Mouse (Mus musculus) heart, embryonic 14.5 days (tissue): ENCODE results near the gene Prkci. TPM values are rescaled to one million over a fixed set of nuclear protein-coding genes. Genes with fewer than 3 reads are reported as not detected.

Source experiments
- ATAC-seq: fragments of 200-750 bp; cut with Nextera tagmentation; 2 replicates; pipeline ENCODE4 v1.8.0; 2017; ENCODE audit warnings: low read depth, moderate TSS enrichment; ENCODE audit not compliant: insufficient number of reproducible peaks, insufficient read depth, low FRiP score
- H3K27ac ChIP-seq, 2 experiments: fragments of 200-500 bp in 1 of 2; fragments of 300-500 bp in 1 of 2; sonication (generic) in 1 of 2; replicated peaks in 1 of 2; 2 replicates each; pipeline ENCODE4 v1.5.1; 2012 to 2014; ENCODE audit warnings: low read depth in 2 of 2, low read length in 2 of 2, control low read depth in 1 of 2, mild to moderate bottlenecking in 1 of 2, mixed read lengths in 1 of 2; ENCODE audit not compliant: control insufficient read depth in 1 of 2, insufficient read depth in 1 of 2
- H3K27me3 ChIP-seq: fragments of 300-500 bp; sonication (generic); 2 replicates; pipeline ENCODE4 v1.6.1; 2014; ENCODE audit warnings: mild to moderate bottlenecking, low read length, control low read depth; ENCODE audit not compliant: control insufficient read depth, insufficient read depth
- H3K36me3 ChIP-seq: fragments of 300-500 bp; sonication (generic); 2 replicates; pipeline ENCODE4 v1.6.1; 2014; ENCODE audit warnings: mild to moderate bottlenecking, control low read depth, low read length, mixed read lengths; ENCODE audit not compliant: control insufficient read depth, insufficient read depth
- H3K4me1 ChIP-seq, 2 experiments: fragments of 200-500 bp in 1 of 2; fragments of 300-500 bp in 1 of 2; sonication (generic) in 1 of 2; 2 replicates each; pipeline ENCODE4 v1.6.1; 2012 to 2014; ENCODE audit warnings: low read length in 2 of 2, control low read depth in 1 of 2, mixed read lengths in 1 of 2; ENCODE audit not compliant: control insufficient read depth in 2 of 2, insufficient read depth in 2 of 2
- H3K4me2 ChIP-seq: fragments of 300-500 bp; sonication (generic); 2 replicates; pipeline ENCODE4 v1.6.1; 2014; ENCODE audit warnings: mild to moderate bottlenecking, low read length
- H3K4me3 ChIP-seq, 2 experiments: fragments of 200-500 bp in 1 of 2; fragments of 300-500 bp in 1 of 2; sonication (generic) in 1 of 2; 2 replicates each; pipeline ENCODE4 v1.5.1; 2012 to 2014; ENCODE audit warnings: low read length in 2 of 2, mild to moderate bottlenecking in 2 of 2, control low read depth in 1 of 2, low read depth in 1 of 2, moderate library complexity in 1 of 2; ENCODE audit not compliant: control insufficient read depth in 1 of 2, insufficient read depth in 1 of 2
- H3K9ac ChIP-seq: fragments of 300-500 bp; sonication (generic); 2 replicates; pipeline ENCODE4 v1.6.1; 2014; ENCODE audit warnings: mild to moderate bottlenecking, low read length
- H3K9me3 ChIP-seq: fragments of 300-500 bp; sonication (generic); 2 replicates; pipeline ENCODE4 v1.6.1; 2016; ENCODE audit warnings: low read length, control low read depth; ENCODE audit not compliant: control insufficient read depth
- WGBS: fragments of 180-500 bp; shearing (Covaris S2); extraction: QIAGEN DNeasy Blood & Tissue Kit; methylation state at CpG from one replicate; pipeline ENCODE4 v1.1.7; 2014; 5-methylcytosine and 5-hydroxymethylcytosine counted together
- polyA plus RNA-seq: library from polyadenylated mRNA; unstranded; fragments of >200 nt; fragmentation: Nextera tagmentation; extraction: Ambion mirVana; gene quantifications from 2 replicates; pipeline ENCODE4 v1.2.1, GENCODE M21; 2014

Gene Prkci
- polyA plus RNA-seq, 1 experiment from 2014 or later: 21.1 TPM

GRCm38 (mm10) chr3:31062325-31062724 is 66.8 kb downstream of the Prkci start:
- H3K4me2 ChIP-seq: no peak overlapping the region
- H3K9ac ChIP-seq: no peak overlapping the region
- no peaks in the 10 kb centered on the region for H3K27me3 ChIP-seq
- no peaks in the 10 kb centered on the region for H3K36me3 ChIP-seq
- no peak overlapping the region for H3K27ac ChIP-seq
- H3K4me3 ChIP-seq: no peak overlapping the region
- ATAC-seq: no peak
- WGBS: 81% methylated on average over 7 of the region's 7 CpGs
- no peaks in the 10 kb centered on the region for H3K4me1 ChIP-seq
- H3K9me3 ChIP-seq: no peaks in the 10 kb centered on the region

GRCm38 (mm10) chr3:31068482-31068881 is 72.9 kb downstream of the Prkci start:
- Histone ChIP-seq H3K9me3 (no peaks in the 10 kb centered on the region), H3K4me1 (no peaks in the 10 kb centered on the region), H3K4me3 (no peak overlapping the region), H3K27me3 (no peaks in the 10 kb centered on the region), H3K4me2 (no peak overlapping the region), H3K27ac (no peak overlapping the region), H3K9ac (no peak overlapping the region), H3K36me3 (no peaks in the 10 kb centered on the region)
- ATAC-seq: no peak
- 85% methylated on average over 7 of the region's 7 CpGs for WGBS

- H3K27me3 ChIP-seq: no peaks in the 10 kb centered on the region
- H3K36me3 ChIP-seq: no peaks in the 10 kb centered on the region
- WGBS: 87% methylated on average over 14 of the region's 14 CpGs
- no peak for ATAC-seq
- H3K4me3 ChIP-seq: no peak overlapping the region
- H3K27ac ChIP-seq: no peak overlapping the region
- no peaks in the 10 kb centered on the region for H3K4me1 ChIP-seq
- H3K9ac ChIP-seq: no peak overlapping the region
- H3K4me2 ChIP-seq: no peak overlapping the region
- no peaks in the 10 kb centered on the region for H3K9me3 ChIP-seq
Observed at GRCm38 (mm10) chr3:31071804-31072203, 76.3 kb downstream of the Prkci start.

GRCm38 (mm10) chr3:31075808-31076207 is 80.3 kb downstream of the Prkci start:
- Histone ChIP-seq H3K4me1 (no peaks in the 10 kb centered on the region), H3K27ac (no peak overlapping the region), H3K36me3 (no peaks in the 10 kb centered on the region), H3K27me3 (no peaks in the 10 kb centered on the region), H3K4me2 (no peak overlapping the region), H3K9me3 (no peaks in the 10 kb centered on the region), H3K9ac (no peak overlapping the region), H3K4me3 (no peak overlapping the region)
- 52% methylated on average over 11 of the region's 11 CpGs for WGBS
- no peak for ATAC-seq

GRCm38 (mm10) chr3:31077068-31077703 is 81.6 kb downstream of the Prkci start:
- no peaks in the 10 kb centered on the region for H3K36me3 ChIP-seq
- H3K27me3 ChIP-seq: no peaks in the 10 kb centered on the region
- H3K27ac ChIP-seq: no peak overlapping the region
- H3K4me2 ChIP-seq: no peak overlapping the region
- no peaks in the 10 kb centered on the region for H3K4me1 ChIP-seq
- no peak for ATAC-seq
- no peaks in the 10 kb centered on the region for H3K9me3 ChIP-seq
- H3K9ac ChIP-seq: no peak overlapping the region
- 83% methylated on average over 6 of the region's 6 CpGs for WGBS
- no peak overlapping the region for H3K4me3 ChIP-seq

- H3K4me3 ChIP-seq: no peak overlapping the region
- H3K4me1 ChIP-seq: peaks cover 4 to 8% of the 10 kb centered on the region in 2 experiments
- H3K27ac ChIP-seq: no peak overlapping the region
- no peak for ATAC-seq
- H3K27me3 ChIP-seq: no peaks in the 10 kb centered on the region
- no peaks in the 10 kb centered on the region for H3K36me3 ChIP-seq
- H3K9ac ChIP-seq: no peak overlapping the region
- H3K9me3 ChIP-seq: no peaks in the 10 kb centered on the region
- 58% methylated on average over 10 of the region's 10 CpGs for WGBS
- no peak overlapping the region for H3K4me2 ChIP-seq
Observed at GRCm38 (mm10) chr3:31079450-31079849, 83.9 kb downstream of the Prkci start.

GRCm38 (mm10) chr3:31080791-31081502 is 85.4 kb downstream of the Prkci start:
- Histone ChIP-seq H3K36me3 (no peaks in the 10 kb centered on the region), H3K9ac (no peak overlapping the region), H3K27me3 (no peaks in the 10 kb centered on the region), H3K9me3 (no peaks in the 10 kb centered on the region), H3K27ac (no peak overlapping the region), H3K4me2 (no peak overlapping the region), H3K4me1 (peaks cover 4 to 8% of the 10 kb centered on the region in 2 experiments), H3K4me3 (no peak overlapping the region)
- no peak for ATAC-seq
- WGBS: 82% methylated on average over 10 of the region's 10 CpGs
